Mouse (Mus musculus): Measurements from ENCODE around the gene Hoxa10.

- TF ChIP-seq CTCF (IDR thresholded peaks at IDR 0.05; ENCODE audit: low read depth) (no peak), EP300 (IDR thresholded peaks at IDR 0.05; ENCODE audit: low read depth) (no peak)
Observed at GRCm38 (mm10) chr6:52252016-52252774, 11.5 kb upstream of the Hoxa10 start.

Measured in heart, postnatal 0 days (tissue).